Mouse (Mus musculus) c-Kit-positive CD71-positive TER-119-positive erythroid progenitor cells, embryonic 14.5 days (primary cell): Measurements from ENCODE around the gene Dbndd1.
"Not testable (repeated sequence)": the region's sequence is repeated elsewhere in the genome, so short reads cannot be mapped to it uniquely, and the experiment has no call there.

Source experiments
- DNase-seq: peaks from one replicate; pipeline ENCODE4 v3.0.0-alpha.2; 2013; ENCODE audit warnings: low spot score

Dbndd1 gene

GRCm38 (mm10) chr8:123514781-123515539, at the start of gene Dbndd1:
TSS of gene Dbndd1 (minus strand) at chr8:123515463.
- no peak for DNase-seq

- not testable (repeated sequence) for DNase-seq
Observed at GRCm38 (mm10) chr8:123564221-123564620, 49.0 kb upstream of the Dbndd1 start.

DNA sequence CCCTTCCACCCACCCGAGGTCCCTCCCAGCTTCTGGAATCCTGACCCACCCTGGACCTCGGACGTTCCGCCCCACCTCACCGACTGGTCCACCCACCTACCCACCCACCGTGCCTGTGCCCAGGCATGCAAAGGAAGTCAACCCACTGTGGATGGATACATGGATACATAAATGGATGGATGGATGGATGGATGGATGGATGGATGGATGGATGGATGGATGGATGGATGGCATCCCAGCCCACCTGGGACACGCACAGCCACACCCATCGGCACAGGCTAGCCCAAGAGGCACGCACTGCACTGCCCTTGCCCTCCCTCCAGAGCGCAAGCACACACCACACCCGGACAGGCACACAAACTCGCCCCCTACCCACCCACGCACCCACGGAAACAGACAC, 22.4 kb upstream of the Dbndd1 start:
- not testable (repeated sequence) for DNase-seq

DNA sequence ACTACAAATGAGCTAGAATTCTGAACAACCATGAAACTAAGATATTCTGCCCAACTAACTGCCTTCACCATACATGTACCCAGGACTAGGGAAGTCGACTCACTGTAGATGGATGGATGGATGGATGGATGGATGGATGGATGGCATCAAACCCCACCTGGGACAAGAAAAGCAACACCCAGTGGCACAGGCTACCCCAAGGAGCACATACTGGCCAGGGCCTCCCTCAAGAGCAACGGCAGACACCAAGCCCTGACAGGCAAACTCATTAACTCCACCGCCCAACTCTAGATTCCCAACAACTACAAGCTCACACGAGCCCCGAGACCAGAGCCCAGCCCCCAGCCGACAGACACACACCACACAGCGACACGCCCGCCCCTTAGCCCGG, 21.7 kb upstream of the Dbndd1 start:
- DNase-seq, result no peak

DNA sequence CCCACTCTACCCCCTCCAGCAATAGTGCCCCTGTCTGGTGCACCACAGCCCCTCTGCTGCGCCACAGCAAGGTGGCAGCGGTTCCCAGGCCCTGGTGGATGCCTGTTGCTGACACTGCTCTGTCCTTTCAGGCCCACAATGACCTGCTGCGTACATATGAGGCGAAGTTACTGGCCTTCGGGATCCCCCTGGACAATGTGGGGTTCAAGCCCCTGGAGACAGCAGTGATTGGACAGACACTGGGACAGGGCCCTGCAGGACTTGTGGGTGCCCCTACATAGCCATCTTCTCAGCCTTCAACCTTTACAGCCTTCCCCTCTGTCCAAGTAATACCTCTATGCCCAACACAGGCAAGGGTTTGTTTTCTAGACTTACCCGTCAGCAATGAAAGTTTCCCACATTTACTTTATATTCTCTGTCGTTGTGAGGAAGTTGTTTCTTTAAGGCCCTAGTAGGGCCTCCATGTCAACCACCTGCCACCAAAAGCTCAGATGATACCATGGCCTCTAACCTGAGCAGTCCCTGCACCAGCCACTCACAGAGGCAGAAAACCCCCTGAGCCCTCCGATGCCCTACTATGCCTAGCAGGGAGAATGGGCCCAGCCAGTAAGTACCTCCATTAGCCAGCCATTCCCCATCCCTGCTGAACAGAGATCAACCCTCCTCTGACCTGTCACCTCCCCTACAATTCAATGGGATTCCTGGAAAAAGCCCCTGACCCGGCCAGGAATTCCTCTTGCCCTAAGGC, 21.2 kb upstream of the Dbndd1 start:
- no peak for DNase-seq

- no peak for DNase-seq
Observed at GRCm38 (mm10) chr8:123527720-123528489, 12.6 kb upstream of the Dbndd1 start.

GRCm38 (mm10) chr8:123520048-123520447, 4.8 kb upstream of the Dbndd1 start:
- not testable (repeated sequence) for DNase-seq

- peak; percentile 81 for DNase-seq
Observed at GRCm38 (mm10) chr8:123518667-123519066, 3.4 kb upstream of the Dbndd1 start, which contains the start of gene Gas8. TSS of gene Gas8 (plus strand) at chr8:123518834.

DNA sequence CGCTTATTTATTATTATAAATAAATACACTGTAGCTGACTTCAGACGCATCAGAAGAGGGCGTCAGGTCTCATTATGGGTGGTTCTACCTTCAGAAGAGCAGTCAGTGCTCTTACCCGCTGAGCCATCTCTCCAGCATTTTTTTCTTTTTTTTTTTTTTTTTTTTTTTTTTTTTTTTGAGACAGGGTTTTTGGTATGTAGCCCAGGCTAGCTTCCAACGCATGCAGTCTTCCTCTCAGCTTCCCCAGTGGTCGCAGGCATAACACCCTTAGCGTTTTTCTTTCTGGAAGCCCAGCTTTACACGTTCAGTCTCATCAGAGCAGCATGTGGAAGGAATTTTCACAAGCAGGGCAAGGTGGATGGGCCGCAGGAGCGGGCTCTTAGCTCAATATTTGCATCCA, 2.9 kb upstream of the Dbndd1 start:
- no peak for DNase-seq

- no peak for DNase-seq
Observed at GRCm38 (mm10) chr8:123516596-123516995, 1.3 kb upstream of the Dbndd1 start.

- DNase-seq, result no peak
Observed at GRCm38 (mm10) chr8:123515540-123515897, 256 bp upstream of the Dbndd1 start.

DNA sequence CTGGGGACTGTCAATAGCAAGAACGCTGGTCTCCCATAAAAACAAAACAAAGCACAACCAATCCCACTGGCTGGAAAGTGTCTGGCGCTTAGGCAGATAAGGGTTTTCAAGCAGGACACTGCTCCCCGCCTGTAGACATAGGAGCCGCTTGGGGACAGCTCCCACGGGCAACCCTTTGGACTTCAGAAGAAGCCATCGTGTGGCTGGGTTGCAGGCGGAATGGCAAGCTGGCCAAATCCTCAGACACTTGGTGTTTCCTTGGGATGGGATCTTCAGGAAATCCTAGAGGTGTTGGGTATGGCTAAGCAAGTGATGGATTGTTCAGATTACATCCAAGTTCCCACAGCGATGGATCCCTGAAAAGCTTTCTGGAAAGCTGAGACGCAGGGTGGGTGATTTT, 1.1 kb downstream of the Dbndd1 start:
- DNase-seq, result no peak

GRCm38 (mm10) chr8:123510819-123511218, 4.4 kb downstream of the Dbndd1 start:
- DNase-seq, result no peak

DNA sequence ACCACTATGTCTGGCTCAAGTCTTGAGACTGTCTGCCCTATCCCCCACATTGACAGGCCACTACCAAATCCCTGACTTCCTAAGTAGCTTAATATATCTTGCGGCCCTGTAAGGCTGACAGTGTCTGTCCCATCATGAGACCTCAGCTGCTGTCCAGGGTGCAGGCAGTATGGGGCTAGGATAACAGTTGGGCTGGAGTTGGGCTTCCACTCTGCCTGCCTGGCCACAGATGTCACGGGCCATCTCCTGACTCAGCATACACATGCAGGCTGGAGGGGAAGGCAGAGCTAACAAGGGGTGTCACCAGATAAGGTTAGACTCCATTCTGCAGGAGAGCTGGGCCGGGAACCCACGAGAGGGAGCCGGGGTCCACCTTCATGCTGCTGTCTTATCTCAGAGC, 8.1 kb downstream of the Dbndd1 start:
- no peak for DNase-seq

DNA sequence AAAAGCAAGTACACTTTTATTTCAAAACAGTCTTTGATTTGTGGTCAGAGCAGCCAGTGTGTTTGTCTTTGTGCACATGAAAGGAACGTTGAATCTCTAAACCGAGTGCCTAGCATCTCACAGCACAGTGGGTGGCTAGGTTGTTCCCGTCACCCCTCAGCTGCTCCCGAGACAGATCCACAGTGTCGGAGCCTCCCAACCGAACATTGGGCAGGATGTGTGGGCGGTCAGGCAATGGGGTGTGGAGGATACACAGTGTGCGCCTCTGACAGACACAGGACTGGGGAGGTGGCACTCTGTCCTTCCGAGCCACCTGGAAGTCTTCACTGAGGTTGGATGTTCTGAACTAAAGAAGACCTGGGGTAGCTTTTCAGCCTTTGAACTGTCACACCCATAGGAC, 9.6 kb downstream of the Dbndd1 start:
- DNase-seq, result no peak

GRCm38 (mm10) chr8:123505267-123505666, 10.0 kb downstream of the Dbndd1 start:
- DNase-seq, result no peak

DNA sequence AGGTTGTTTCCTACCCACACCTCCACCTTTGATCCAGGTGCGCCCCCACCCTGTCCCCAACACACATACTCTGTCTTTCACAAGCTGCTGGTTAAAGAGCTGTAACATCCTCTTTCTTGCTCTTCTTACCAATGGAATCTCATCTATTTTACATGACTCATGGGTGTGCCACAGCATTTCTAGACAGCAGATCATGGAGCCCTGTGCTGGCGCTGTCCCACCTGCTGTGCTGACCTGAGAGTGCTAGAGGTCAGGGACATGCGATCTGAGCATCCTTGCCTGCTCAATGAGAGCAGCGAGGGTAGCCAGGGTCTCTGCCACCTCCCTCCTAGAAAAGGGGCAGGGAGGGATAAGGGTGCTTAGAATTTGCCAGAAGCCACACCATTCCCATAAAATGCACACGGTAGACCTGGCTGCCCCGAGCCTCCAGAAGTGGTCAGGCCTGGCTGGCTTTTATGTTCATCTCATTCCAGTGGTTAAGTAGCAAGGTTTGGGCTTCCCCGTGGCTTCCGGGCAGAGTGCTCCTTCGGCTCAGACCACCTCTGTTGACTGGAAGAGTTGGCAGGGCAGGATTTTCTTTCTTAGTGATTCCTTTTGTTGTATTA, 10.6 kb downstream of the Dbndd1 start:
- no peak for DNase-seq

GRCm38 (mm10) chr8:123503801-123504467, 11.3 kb downstream of the Dbndd1 start:
- no peak for DNase-seq

DNA sequence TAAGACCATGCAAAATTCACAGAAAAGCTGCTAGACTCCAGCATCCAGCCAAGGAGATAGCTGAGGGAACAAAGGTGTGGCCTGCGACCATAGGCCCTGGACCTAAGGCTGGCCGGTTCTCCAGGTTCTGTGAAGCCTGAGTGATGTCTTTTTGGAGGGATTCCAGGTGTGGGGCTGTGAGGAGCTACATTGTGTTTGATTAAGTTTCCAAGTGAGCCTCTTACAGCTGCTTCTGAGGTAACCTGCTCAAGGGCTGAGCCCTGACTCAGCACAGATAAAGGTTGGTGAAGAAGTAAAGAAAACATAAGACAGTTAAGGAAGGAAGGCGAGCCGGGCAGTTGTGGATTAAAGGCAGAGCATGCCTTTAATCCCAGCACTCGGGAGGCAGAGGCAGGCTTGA, 13.1 kb downstream of the Dbndd1 start:
- no peak for DNase-seq

DNA sequence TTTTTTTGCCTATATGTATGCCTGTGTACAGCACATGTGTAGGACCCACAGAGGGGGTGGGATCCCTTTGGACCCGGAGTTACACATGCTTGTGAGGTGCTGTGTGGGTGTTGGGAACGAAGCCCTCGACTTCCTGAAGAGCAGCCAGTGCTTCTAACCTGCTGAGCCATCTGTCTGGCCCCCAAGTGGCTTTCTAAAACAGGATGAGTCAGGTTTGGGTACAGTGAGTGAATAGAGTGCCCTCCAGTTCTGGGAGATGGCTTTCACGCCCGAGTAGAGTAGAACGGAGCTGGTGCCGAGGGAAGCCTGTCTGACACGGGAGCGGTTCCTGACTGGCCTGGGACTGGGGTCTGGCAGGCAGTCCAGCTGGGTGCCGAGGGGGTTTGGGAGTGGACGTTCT, 15.7 kb downstream of the Dbndd1 start:
- DNase-seq, result no peak

- no peak for DNase-seq
Observed at GRCm38 (mm10) chr8:123498963-123499362, 16.3 kb downstream of the Dbndd1 start.

GRCm38 (mm10) chr8:123497699-123498098, 17.6 kb downstream of the Dbndd1 start:
- DNase-seq, result no peak
